Mouse (Mus musculus): ENCODE results near the gene Nkx6-2. TPM values are rescaled to one million over a fixed set of nuclear protein-coding genes. Genes with fewer than 3 reads are reported as not detected.
A peak's percentile ranks its signal among the peaks of the same experiment; 100 is the strongest.

The Nkx6-2 gene
- polyA plus RNA-seq, 1 experiment from 2014 or later: not detected

DNA sequence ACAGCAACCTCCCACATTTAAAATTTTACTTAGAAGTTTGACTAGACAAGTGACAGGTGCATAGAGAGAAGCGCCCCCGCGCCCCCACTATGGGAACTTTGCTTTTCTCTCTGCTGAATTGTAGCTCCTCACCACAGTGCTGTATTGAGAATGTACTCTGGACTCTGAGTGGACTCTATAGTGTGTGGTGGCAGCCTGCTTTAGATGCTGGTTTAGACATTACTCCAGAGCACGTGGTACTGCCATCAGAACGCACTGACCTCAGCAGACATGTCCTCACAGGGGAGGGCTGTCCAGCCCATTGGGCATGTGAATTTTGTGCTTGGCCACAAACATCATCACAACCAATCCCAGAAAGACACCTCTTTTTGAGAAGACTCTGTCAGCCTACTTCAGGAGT, 11.8 kb downstream of the Nkx6-2 start:
- Histone ChIP-seq H3K36me3 (ENCODE audit: insufficient read depth, low read length) (peaks cover 7% of the 10 kb centered on the region; the same call in 1 of the 2 replicates), H3K4me3 (ENCODE audit: low read length) (no peak overlapping the region), H3K27me3 (ENCODE audit: insufficient read depth, low read length) (no peaks in the 10 kb centered on the region), H3K9ac (replicated peaks; ENCODE audit: low read length) (no peak overlapping the region), H3K9me3 (ENCODE audit: low read length) (no peaks in the 10 kb centered on the region), H3K4me2 (replicated peaks; ENCODE audit: low read depth, low read length) (no peak overlapping the region), H3K27ac (ENCODE audit: low read length) (no peak overlapping the region), H3K4me1 (ENCODE audit: insufficient read depth, low read length) (no peaks in the 10 kb centered on the region)
- peak; percentile 66; the same call in 1 of the 2 replicates for ATAC-seq (ENCODE audit: low FRiP score, low TSS enrichment)
- WGBS: 87% methylated on average over 5 of the region's 5 CpGs

DNA sequence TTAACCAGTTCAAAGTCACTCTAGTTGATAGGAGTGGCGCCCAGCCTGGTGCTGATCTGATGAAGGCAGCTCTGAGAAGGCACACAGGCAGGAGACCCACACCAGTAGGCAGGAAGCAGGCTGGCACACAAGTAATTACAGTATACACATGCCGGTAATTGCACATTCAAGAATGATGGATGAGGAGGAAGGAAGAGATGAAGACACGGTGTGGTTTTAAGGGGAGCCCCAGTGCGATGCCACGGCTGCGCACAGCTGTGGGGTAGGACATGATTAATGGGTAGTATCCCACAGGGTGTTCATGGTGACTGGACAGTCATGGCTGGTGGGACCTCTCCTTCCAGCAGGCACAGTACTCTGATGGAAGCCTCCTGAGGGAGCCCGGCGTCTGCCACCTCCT, 16.1 kb downstream of the Nkx6-2 start:
- H3K4me1 ChIP-seq (ENCODE audit: insufficient read depth, low read length): no peaks in the 10 kb centered on the region
- no peaks in the 10 kb centered on the region for H3K27me3 ChIP-seq (ENCODE audit: insufficient read depth, low read length)
- H3K9me3 ChIP-seq (ENCODE audit: low read length): no peaks in the 10 kb centered on the region
- no peak for ATAC-seq (ENCODE audit: low FRiP score, low TSS enrichment)
- WGBS: 49% methylated on average over 8 of the region's 8 CpGs
- H3K4me3 ChIP-seq (ENCODE audit: low read length): no peak overlapping the region
- H3K9ac ChIP-seq (replicated peaks; ENCODE audit: low read length): no peak overlapping the region
- H3K27ac ChIP-seq (ENCODE audit: low read length): no peak overlapping the region
- no peak overlapping the region for H3K4me2 ChIP-seq (replicated peaks; ENCODE audit: low read depth, low read length)
- no peaks in the 10 kb centered on the region for H3K36me3 ChIP-seq (ENCODE audit: insufficient read depth, low read length)

DNA sequence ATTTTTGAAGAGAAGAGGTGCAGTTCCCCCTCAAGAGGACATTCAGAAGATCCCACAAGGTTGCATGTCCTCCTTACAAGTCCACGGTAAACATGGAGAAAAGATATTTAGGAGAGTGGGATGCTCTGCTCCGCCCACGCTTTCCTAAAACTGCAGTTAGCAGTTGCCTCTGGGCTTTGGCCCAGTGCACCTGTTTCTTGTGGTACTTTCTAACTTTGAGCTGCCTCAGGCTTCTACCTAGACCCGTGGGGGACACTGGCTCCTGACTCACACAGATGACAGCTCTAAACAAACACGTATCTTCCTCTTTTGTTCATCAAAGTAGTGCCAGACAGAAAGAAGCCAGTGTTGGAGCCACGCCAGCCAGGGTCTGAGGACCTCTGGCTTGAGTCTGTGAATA, 16.6 kb downstream of the Nkx6-2 start:
- Histone ChIP-seq H3K27me3 (ENCODE audit: insufficient read depth, low read length) (no peaks in the 10 kb centered on the region), H3K9ac (replicated peaks; ENCODE audit: low read length) (no peak overlapping the region), H3K27ac (ENCODE audit: low read length) (no peak overlapping the region), H3K9me3 (ENCODE audit: low read length) (no peaks in the 10 kb centered on the region), H3K4me2 (replicated peaks; ENCODE audit: low read depth, low read length) (no peak overlapping the region), H3K36me3 (ENCODE audit: insufficient read depth, low read length) (no peaks in the 10 kb centered on the region), H3K4me1 (ENCODE audit: insufficient read depth, low read length) (no peaks in the 10 kb centered on the region), H3K4me3 (ENCODE audit: low read length) (no peak overlapping the region)
- no peak for ATAC-seq (ENCODE audit: low FRiP score, low TSS enrichment)
- 75% methylated on average over 6 of the region's 6 CpGs for WGBS

DNA sequence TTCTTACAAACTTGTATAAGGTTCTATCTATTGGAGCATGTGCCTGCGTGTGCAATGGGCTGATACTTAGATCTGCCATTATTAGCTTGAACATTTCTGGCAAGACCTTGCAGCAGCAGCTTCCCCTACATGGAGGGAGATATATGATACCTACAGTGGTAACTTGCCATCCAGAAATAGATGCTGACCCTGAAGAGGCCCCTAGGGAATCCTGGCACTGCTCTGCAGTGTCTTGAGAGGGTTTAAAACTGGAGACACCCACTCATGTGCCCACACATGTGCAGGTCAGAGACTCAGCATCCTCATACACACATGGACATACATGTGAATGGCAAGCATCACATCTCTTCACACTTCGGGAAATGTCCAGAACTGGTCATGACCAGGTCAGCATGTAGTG, 18.4 kb downstream of the Nkx6-2 start:
- Histone ChIP-seq H3K36me3 (ENCODE audit: insufficient read depth, low read length) (no peaks in the 10 kb centered on the region), H3K4me2 (replicated peaks; ENCODE audit: low read depth, low read length) (no peak overlapping the region), H3K4me1 (ENCODE audit: insufficient read depth, low read length) (no peaks in the 10 kb centered on the region), H3K9ac (replicated peaks; ENCODE audit: low read length) (no peak overlapping the region), H3K9me3 (ENCODE audit: low read length) (no peaks in the 10 kb centered on the region), H3K4me3 (ENCODE audit: low read length) (no peak overlapping the region), H3K27ac (ENCODE audit: low read length) (no peak overlapping the region), H3K27me3 (ENCODE audit: insufficient read depth, low read length) (no peaks in the 10 kb centered on the region)
- 85% methylated on average over 2 of the region's 2 CpGs for WGBS
- no peak for ATAC-seq (ENCODE audit: low FRiP score, low TSS enrichment)

DNA sequence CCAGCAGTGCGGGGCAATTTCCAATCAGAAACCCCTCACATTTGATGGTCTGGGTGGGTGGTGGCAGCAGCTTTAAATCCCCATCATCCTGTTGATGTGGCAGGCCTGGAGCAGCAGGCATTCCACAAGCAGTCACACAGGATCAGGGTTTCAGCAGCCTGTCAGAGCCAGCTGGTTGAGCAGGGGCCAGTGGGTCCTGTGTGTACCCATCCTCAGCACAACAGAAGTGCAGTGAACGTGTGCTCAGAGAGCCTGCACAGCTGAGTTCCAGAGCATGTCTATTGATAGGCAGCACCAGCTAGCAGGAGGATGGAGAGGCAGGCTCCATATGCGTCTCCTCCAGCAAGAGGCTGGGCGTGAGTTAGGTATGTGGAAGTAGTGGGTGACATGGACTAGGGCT, 19.2 kb downstream of the Nkx6-2 start:
- no peak overlapping the region for H3K4me3 ChIP-seq (ENCODE audit: low read length)
- H3K4me1 ChIP-seq (ENCODE audit: insufficient read depth, low read length): no peaks in the 10 kb centered on the region
- no peaks in the 10 kb centered on the region for H3K9me3 ChIP-seq (ENCODE audit: low read length)
- H3K9ac ChIP-seq (replicated peaks; ENCODE audit: low read length): no peak overlapping the region
- H3K27ac ChIP-seq (ENCODE audit: low read length): no peak overlapping the region
- no peak for ATAC-seq (ENCODE audit: low FRiP score, low TSS enrichment)
- H3K4me2 ChIP-seq (replicated peaks; ENCODE audit: low read depth, low read length): no peak overlapping the region
- H3K36me3 ChIP-seq (ENCODE audit: insufficient read depth, low read length): no peaks in the 10 kb centered on the region
- WGBS: 79% methylated on average over 4 of the region's 4 CpGs
- no peaks in the 10 kb centered on the region for H3K27me3 ChIP-seq (ENCODE audit: insufficient read depth, low read length)

DNA sequence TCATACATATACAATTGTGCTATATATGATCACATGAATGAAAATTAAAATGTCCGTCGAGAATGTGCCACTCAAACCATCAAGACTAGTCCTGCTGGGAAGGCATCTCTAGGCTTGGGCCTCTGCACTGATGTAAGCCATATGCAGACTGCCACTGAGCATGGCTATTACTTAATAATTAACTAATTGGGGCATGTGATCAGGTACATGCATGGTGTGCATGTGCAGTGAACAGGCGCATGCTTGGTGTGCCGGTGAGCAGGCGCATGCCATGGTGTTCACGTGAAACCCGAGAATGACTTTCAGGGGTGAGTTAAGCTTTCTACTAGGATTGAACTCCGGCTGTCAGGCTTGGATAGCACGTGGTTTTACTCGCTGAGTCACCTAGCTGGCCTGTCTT, 22.9 kb downstream of the Nkx6-2 start:
- Histone ChIP-seq H3K9me3 (ENCODE audit: low read length) (no peaks in the 10 kb centered on the region), H3K36me3 (ENCODE audit: insufficient read depth, low read length) (no peaks in the 10 kb centered on the region), H3K4me1 (ENCODE audit: insufficient read depth, low read length) (peaks cover 6% of the 10 kb centered on the region; the same call in 1 of the 2 replicates), H3K4me3 (ENCODE audit: low read length) (no peak overlapping the region), H3K9ac (replicated peaks; ENCODE audit: low read length) (no peak overlapping the region), H3K27me3 (ENCODE audit: insufficient read depth, low read length) (no peaks in the 10 kb centered on the region), H3K4me2 (replicated peaks; ENCODE audit: low read depth, low read length) (no peak overlapping the region), H3K27ac (ENCODE audit: low read length) (no peak overlapping the region)
- peak; percentile 57; the same call in 1 of the 2 replicates for ATAC-seq (ENCODE audit: low FRiP score, low TSS enrichment)
- 80% methylated on average over 10 of the region's 10 CpGs for WGBS

DNA sequence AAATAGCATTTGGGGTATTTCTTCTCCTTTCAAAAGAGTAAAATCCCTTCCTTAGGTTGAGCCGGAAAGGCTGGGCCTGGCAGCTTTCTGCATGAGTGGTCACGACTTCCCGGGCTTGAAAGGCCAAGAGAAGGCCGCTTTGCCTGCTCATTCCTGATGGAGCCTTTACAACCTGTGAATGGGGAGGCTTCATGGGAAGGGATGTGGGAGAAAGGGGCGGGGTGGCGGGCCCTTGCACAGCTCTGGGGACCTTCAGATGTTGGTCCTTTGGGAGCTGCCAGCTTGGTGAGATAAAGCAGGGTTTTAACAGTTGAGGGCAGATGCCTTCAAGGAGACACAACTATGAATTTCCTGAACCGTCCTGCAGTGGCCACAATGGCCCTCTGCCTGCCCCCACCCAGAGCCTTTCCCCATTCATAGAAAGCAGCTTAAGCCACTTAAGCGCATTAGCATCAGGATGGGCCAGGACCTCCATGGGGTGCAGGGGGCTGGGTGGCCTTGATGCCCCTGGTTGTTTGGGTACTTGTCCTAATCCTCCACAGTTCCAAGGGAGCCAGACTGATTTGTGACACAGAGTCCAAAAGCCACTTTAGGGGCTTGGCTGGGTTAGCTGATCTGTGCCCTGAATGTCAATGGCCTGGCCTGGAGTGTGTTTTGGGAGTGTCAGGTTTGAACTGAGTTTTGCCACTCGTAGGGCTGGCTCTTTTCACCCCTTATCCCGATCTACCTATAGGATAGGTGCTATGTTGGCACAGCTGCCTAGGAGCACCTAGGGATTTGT, 25.7 kb downstream of the Nkx6-2 start:
- no peaks in the 10 kb centered on the region for H3K9me3 ChIP-seq (ENCODE audit: low read length)
- no peak overlapping the region for H3K27ac ChIP-seq (ENCODE audit: low read length)
- 33% methylated on average over 10 of the region's 10 CpGs for WGBS
- no peak overlapping the region for H3K9ac ChIP-seq (replicated peaks; ENCODE audit: low read length)
- no peaks in the 10 kb centered on the region for H3K27me3 ChIP-seq (ENCODE audit: insufficient read depth, low read length)
- ATAC-seq (ENCODE audit: low FRiP score, low TSS enrichment): no peak
- H3K4me3 ChIP-seq (ENCODE audit: low read length): no peak overlapping the region
- H3K4me1 ChIP-seq (ENCODE audit: insufficient read depth, low read length): peaks cover 6% of the 10 kb centered on the region; the same call in 1 of the 2 replicates
- H3K36me3 ChIP-seq (ENCODE audit: insufficient read depth, low read length): no peaks in the 10 kb centered on the region
- H3K4me2 ChIP-seq (replicated peaks; ENCODE audit: low read depth, low read length): no peak overlapping the region

DNA sequence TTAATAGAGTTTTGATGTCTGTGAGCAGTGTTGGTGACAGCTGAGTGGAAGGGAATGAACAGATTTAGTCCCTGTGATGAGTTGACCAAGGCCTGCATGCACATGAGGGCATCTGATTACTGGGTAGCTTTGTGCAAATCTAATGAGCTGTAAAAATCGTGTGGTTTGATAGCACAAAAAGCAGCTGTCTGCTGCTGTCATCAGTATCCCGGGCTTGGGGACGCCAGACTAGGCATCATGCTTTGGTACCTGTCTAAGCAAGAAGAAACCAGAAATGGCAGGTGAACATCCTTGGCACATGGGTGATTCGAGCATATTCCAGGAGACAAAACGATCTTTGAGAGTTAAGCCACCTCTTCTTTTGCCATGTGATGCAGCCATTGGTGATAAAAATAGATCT, 26.3 kb downstream of the Nkx6-2 start:
- Histone ChIP-seq H3K9me3 (ENCODE audit: low read length) (no peaks in the 10 kb centered on the region), H3K36me3 (ENCODE audit: insufficient read depth, low read length) (no peaks in the 10 kb centered on the region), H3K4me3 (ENCODE audit: low read length) (no peak overlapping the region), H3K4me2 (replicated peaks; ENCODE audit: low read depth, low read length) (no peak overlapping the region), H3K9ac (replicated peaks; ENCODE audit: low read length) (no peak overlapping the region), H3K27ac (ENCODE audit: low read length) (no peak overlapping the region), H3K4me1 (ENCODE audit: insufficient read depth, low read length) (peaks cover 6% of the 10 kb centered on the region; the same call in 1 of the 2 replicates), H3K27me3 (ENCODE audit: insufficient read depth, low read length) (no peaks in the 10 kb centered on the region)
- no peak for ATAC-seq (ENCODE audit: low FRiP score, low TSS enrichment)
- WGBS: 45% methylated on average over 5 of the region's 5 CpGs

DNA sequence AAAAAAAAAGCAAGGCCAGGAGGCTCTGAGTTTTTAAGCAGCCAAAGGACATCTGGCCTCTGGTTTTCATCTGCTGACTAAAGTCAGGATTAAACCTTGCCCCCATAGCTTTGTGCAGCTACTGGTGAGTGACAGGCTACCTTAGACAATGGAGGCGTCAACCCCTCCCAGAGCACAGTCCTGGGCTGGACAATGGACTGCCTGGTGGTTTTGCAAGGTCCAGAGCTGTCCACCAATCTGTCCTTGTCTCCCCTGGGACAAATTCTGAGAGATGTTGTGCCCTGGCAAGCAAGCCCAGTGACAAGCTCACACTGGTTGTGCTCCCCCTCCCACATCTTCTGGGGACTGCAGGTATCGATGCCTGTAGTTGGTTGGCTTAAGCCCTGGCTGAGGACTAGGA, 31.1 kb downstream of the Nkx6-2 start:
- no peaks in the 10 kb centered on the region; the same call in 1 of the 2 replicates for H3K4me1 ChIP-seq (ENCODE audit: insufficient read depth, low read length)
- H3K27ac ChIP-seq (ENCODE audit: low read length): no peak overlapping the region
- no peaks in the 10 kb centered on the region for H3K27me3 ChIP-seq (ENCODE audit: insufficient read depth, low read length)
- ATAC-seq (ENCODE audit: low FRiP score, low TSS enrichment): no peak
- no peak overlapping the region for H3K4me2 ChIP-seq (replicated peaks; ENCODE audit: low read depth, low read length)
- H3K9ac ChIP-seq (replicated peaks; ENCODE audit: low read length): no peak overlapping the region
- no peaks in the 10 kb centered on the region for H3K36me3 ChIP-seq (ENCODE audit: insufficient read depth, low read length)
- WGBS: 86% methylated on average over 2 of the region's 2 CpGs
- no peaks in the 10 kb centered on the region for H3K9me3 ChIP-seq (ENCODE audit: low read length)
- H3K4me3 ChIP-seq (ENCODE audit: low read length): no peak overlapping the region

DNA sequence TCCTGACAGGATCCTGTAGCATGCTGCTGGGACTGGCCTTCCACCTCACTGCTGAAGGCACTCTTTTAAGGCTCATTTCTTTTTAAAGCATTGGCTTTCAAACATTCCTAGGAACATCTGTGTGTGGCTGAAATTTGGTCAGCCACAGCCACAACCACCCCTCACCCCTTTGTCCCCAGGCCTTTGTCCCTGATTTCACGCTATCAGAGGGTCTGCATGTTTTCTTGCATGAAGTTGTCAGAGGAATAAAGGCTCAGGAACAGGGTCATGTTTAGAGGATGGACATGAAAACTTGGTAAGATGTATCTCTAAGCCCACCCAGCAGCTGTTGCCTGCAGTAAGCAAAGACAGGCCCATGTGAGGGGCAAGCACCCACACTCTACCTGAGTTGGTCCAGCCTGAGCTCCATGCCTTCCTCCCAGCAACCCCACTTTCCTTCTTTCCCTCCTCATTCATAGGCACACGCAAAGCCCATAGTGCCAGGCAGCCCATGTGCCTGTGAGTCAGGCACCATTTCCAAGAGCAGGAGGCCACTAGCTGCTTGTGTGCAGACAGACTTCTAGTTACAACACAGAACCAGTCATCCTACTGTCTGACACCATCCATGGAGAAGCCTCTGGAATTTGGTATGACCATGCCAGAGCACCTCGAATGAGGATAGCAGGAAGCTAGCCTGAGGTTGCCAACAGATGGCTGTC, 32.4 kb downstream of the Nkx6-2 start:
- no peak overlapping the region for H3K4me3 ChIP-seq (ENCODE audit: low read length)
- no peak overlapping the region for H3K27ac ChIP-seq (ENCODE audit: low read length)
- no peaks in the 10 kb centered on the region for H3K27me3 ChIP-seq (ENCODE audit: insufficient read depth, low read length)
- no peaks in the 10 kb centered on the region; the same call in 1 of the 2 replicates for H3K4me1 ChIP-seq (ENCODE audit: insufficient read depth, low read length)
- no peaks in the 10 kb centered on the region for H3K36me3 ChIP-seq (ENCODE audit: insufficient read depth, low read length)
- no peaks in the 10 kb centered on the region for H3K9me3 ChIP-seq (ENCODE audit: low read length)
- no peak overlapping the region for H3K9ac ChIP-seq (replicated peaks; ENCODE audit: low read length)
- no peak overlapping the region for H3K4me2 ChIP-seq (replicated peaks; ENCODE audit: low read depth, low read length)
- 78% methylated on average over 3 of the region's 3 CpGs for WGBS
- no peak for ATAC-seq (ENCODE audit: low FRiP score, low TSS enrichment)
